Mouse (Mus musculus): ENCODE data around the gene Vcl. TPM values are rescaled to one million over a fixed set of nuclear protein-coding genes. Genes with fewer than 3 reads are reported as not detected.

The Vcl gene
- total RNA-seq, 2 experiments from 2014 or later, result 60.0 to 79.2 TPM

DNA sequence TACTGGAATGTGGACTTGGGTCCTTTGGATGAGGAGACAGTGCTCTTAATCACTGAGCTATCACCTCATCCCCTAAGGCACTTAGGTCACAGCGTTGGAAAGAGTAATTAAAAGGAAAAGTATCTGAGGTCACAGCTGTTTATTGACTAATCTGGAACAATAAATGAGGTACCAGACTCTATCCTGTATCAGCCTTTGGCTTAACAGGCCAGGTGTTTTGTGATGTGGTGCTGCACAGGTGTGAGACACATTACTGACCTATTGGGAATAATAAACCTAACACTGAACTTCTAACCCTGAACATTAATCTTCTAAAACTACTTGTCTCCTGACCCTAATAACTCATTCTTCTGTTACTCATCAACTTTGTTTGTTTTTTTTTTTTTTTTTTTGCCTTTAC is 33.3 kb downstream of the Vcl start:
- TF ChIP-seq CTCF (IDR thresholded peaks at IDR 0.05), result no peak
- Histone ChIP-seq H3K27ac (no peak overlapping the region), H3K4me3 (no peak overlapping the region)
- intact Hi-C loops (cut with DNase I), result no loop called here
- no peak for DNase-seq

DNA sequence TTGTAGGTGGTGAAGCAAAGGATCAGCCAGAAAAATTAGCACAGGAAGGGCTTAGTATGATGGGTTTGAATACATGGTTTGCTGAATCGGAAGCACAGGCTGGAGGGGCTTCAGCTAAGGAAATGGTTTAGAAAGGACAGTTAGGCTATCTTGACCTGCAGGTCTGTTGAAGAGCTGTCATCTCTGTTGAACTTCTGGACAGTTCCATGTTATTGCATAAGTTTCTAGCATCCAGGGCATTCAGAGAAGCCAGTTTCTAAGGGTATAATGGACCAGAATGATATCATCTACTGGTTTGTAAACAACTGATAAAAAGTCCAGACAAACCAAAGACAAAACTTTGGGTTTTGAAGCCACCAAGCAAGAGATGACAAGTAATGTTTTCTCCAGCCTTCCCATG is 33.7 kb downstream of the Vcl start:
- H3K27ac ChIP-seq, result no peak overlapping the region
- no peak for DNase-seq
- TF ChIP-seq CTCF (IDR thresholded peaks at IDR 0.05), result no peak
- intact Hi-C loops (cut with DNase I), result no loop called here
- H3K4me3 ChIP-seq, result no peak overlapping the region

DNA sequence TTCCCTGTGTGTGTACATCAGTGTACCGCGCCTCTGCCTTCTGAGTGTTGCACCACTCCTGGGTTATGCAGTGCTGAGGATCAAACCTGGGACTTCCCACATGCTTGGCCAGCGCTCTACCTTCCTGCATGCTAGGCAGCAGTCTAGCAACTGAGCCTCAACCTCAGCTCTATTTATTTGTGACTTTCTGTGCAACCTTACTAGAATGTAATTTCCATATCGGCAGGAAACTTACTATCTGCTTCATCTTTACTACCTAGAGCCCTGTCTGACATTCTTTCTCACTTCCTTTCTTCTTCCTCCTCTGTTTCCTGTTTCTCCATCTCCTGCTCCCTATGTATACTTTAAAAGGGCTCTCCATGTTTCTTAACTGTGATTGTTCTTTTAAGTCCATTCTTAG is 34.7 kb downstream of the Vcl start:
- intact Hi-C loops (cut with DNase I), result no loop called here
- TF ChIP-seq CTCF (IDR thresholded peaks at IDR 0.05), result no peak
- no peak overlapping the region for H3K4me3 ChIP-seq
- DNase-seq, result no peak
- 0 out of 2 replicates have a peak overlapping the region, but pooled peaks have one; percentile 4 for H3K27ac ChIP-seq

DNA sequence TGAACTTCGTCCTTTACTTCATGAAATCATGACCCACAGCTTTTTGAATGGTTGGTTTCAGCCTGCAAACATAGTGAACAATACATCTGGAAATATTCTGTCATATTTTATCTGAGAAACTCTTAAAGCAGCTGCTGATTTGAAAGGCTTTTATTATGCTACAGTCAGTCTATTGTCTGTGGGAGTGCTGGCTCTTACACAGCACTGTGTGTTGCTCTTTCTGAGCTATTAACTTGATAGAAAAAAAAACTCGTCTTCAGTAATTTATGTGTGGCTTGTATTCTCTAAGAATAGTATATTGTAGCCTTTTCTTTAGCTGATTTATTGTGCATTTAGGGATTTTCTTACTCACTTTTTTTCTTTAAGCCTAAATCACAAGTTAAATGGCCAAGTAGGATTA is 35.1 kb downstream of the Vcl start:
- Histone ChIP-seq H3K4me3 (no peak overlapping the region), H3K27ac (0 out of 2 replicates have a peak overlapping the region, but pooled peaks have one; percentile 4)
- DNase-seq, result no peak
- no peak for TF ChIP-seq CTCF (IDR thresholded peaks at IDR 0.05)
- intact Hi-C loops (cut with DNase I), result no loop called here

DNA sequence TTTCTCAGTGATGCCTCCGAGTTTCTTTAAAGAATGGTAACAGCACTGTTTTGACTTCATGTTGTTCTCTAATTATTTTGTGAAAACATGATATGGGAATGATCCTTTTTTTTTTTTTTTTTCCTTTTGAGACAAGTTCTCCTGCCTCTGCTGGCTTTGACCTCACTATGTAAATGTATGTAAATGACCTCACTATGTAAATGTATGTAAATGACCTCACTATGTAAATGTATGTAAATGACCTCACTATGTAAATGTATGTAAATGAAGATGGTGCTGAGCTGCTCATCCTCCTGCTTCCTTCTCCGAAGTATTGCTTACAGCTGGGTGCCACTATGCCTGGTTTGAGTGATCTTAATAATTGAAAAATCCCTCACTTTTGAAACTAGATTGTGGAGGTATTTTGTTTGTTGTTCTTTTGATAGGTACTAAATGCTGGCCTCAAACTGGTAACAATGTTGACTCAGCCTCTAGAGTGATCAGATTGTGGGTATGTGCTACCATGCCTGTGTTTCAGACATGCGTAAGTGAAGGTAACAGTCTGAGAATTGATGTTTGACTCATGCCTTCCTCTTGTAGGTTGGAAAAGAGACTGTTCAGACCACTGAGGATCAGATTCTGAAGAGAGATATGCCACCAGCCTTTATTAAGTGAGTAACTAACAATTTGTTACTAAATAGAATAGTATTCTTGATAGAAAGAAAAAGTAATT is 37.9 kb downstream of the Vcl start:
- Histone ChIP-seq H3K4me3 (no peak overlapping the region), H3K27ac (no peak overlapping the region)
- TF ChIP-seq CTCF (IDR thresholded peaks at IDR 0.05), result no peak
- DNase-seq, result no peak
- intact Hi-C loops (cut with DNase I), result loop anchor here (5.0 kb wide), 1 partner anchor 35 kb away; no protein-coding TSS in a partner anchor

DNA sequence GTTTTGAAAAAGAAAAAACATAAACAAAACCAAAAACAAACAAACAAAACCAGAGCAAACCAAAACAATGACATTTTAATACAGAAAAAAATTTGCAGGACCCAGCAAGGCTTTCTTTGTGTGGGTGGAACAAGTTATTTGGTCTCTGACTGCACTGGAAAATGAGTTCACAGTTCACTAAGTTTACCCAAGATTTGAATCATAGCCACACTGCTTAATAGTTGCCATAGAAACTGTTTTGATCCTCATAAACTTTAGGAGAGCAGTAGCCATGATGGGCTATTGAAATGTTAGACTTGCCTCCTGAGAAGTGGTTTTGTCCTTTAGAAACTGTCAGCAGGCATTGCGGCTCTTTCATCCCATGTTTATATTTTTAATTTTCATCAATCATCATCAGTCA is 39.9 kb downstream of the Vcl start:
- Histone ChIP-seq H3K4me3 (no peak overlapping the region), H3K27ac (no peak overlapping the region; the same call in 1 of the 2 replicates)
- no peak for TF ChIP-seq CTCF (IDR thresholded peaks at IDR 0.05)
- no peak for DNase-seq
- intact Hi-C loops (cut with DNase I), result loop anchor here (5.0 kb wide), 1 partner anchor 37 kb away; no protein-coding TSS in a partner anchor

DNA sequence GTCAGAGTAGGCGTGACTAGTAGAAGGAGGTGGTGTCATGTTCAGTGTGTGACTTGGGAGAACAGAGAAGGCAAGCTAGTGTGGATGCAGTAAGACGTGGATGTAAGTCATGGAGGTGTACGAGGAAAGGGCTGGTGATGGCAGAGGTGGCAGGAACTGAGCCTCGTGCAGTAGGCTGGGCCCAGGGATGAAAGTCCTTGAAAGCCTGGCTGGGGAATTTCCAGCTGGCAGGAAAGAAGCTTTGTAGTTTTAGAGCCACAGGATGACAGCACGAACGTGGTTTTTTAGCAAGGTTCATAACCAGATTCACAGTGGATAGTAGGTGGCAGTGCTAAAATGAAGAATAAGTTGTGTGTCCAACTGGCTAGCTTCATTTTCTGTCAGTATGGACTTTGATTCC is 41.2 kb downstream of the Vcl start:
- Histone ChIP-seq H3K4me3 (no peak overlapping the region), H3K27ac (no peak overlapping the region)
- intact Hi-C loops (cut with DNase I), result no loop called here
- no peak for TF ChIP-seq CTCF (IDR thresholded peaks at IDR 0.05)
- DNase-seq, result no peak

DNA sequence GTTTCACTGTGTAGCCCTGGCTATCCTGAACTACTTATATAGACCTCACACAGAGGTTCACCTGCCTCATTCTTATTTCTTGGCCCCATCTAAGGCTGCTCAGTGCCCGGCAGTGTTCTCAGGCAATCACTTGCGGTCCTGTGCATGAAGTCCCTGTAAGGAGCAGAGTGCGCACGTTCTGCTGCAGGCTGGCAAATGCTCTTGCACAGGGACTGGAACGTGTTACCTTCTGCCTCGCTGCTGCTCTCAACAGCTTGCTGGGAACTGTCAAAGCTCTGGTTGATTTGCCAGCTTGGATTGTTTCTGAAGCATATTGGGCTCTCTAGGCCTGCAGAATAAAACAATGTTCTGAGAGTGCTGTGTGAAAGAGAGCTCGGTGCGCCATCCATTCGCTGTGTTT is 41.7 kb downstream of the Vcl start:
- Histone ChIP-seq H3K27ac (no peak overlapping the region), H3K4me3 (no peak overlapping the region)
- no peak for TF ChIP-seq CTCF (IDR thresholded peaks at IDR 0.05)
- DNase-seq, result no peak
- intact Hi-C loops (cut with DNase I), result no loop called here

DNA sequence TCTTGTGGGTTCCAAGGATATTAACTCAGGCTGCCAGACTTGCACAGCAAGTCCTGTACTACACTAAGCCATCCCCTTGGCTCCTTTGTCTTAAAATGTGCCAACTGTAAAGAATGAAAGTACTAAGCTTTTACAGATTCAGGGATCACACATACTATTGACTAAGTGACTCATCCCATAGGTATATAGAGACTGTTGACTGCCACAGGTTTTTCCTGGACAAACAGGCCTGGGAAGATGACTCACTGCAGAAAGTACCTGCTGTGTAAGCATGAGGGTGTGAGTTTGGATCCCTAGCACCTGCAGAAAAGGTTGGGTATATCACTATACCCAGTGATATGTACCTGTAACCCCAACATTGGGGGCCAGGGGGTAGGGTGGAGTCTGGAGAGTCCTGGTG is 44.6 kb downstream of the Vcl start:
- no peak for DNase-seq
- no peak for TF ChIP-seq CTCF (IDR thresholded peaks at IDR 0.05)
- Histone ChIP-seq H3K27ac (no peak overlapping the region), H3K4me3 (no peak overlapping the region)
- intact Hi-C loops (cut with DNase I), result no loop called here

DNA sequence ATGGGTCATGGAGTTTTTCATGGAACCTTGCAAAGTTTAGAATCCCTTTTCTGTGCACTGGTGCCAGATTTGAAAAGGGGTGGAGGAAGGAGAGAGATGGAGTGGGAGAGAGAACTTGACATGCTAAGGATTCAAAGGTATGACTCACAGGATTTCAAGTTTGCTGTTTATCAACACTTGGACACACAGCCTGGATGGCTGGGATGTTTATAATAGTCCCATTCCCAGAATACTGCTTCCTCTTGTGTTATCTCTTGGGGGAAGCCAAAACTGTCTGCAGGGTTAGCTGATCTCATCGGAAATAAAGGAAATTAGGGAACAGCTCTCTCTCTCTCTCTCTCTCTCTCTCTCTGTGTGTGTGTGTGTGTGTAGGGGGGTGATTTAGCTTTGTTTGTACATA is 47.5 kb downstream of the Vcl start:
- Histone ChIP-seq H3K4me3 (no peak overlapping the region), H3K27ac (peak overlapping the region; percentile 63)
- DNase-seq, result no peak
- no peak for TF ChIP-seq CTCF (IDR thresholded peaks at IDR 0.05)
- intact Hi-C loops (cut with DNase I), result no loop called here

DNA sequence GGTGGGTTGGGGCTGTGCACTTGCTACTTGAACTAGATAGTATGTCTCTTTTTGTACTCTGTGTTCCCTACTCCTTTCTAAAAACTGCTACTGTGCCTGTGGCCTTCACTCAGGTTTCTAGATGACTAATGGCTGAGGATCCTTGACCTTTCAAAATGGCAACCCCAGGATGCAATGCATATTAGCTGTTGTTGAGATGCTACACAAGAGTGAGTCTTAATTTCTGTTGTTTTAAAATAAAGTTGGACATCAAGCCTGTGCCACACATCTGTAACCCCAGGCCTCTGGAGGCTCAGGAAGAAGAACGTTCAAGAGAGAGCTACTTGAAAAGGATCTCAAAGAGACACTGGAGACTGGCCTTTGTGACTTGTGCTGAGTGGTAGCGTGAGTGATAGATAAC is 48.5 kb downstream of the Vcl start:
- Histone ChIP-seq H3K4me3 (no peak overlapping the region), H3K27ac (peak overlapping the region; percentile 63)
- TF ChIP-seq CTCF (IDR thresholded peaks at IDR 0.05), result no peak
- intact Hi-C loops (cut with DNase I), result no loop called here
- DNase-seq, result no peak

DNA sequence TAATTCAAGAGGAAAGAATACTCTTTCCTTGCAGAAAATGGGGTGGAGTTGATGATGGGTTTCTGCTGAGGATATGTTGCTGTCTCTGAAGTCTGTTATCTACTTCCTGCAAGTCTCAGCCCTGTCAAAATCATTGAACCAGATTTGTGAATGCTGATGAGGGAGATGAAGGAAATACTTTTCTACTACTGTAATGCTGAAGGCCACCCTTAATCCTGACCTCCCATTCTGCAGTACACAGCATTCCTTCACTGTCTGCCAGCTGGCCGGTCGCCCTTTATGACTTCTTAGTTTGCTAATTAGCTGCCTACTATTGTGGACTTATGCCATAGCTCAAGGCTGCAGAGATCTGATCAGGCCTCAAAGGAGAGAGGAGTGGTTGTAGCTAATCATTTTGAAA is 54.6 kb downstream of the Vcl start:
- intact Hi-C loops (cut with DNase I), result no loop called here
- peak; percentile 66 for DNase-seq

DNA sequence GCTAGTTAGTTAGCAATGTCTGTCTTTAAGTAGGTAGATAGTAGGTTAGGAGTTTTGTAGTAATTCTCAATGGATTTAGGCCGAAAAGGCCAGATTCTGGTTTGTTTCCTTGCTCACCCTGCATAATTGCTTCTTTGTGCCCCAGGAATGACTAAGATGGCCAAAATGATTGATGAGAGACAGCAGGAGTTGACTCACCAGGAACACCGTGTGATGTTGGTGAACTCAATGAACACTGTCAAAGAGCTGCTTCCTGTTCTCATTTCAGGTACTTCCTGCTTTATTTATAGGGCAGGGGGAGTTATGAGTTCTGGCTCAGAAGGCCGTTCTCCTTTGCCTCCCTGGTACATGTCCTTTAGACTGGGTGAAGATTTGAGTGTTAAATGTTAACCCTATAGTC is 56.3 kb downstream of the Vcl start:
- DNase-seq, result no peak
- no peak overlapping the region for H3K4me3 ChIP-seq
- TF ChIP-seq CTCF (IDR thresholded peaks at IDR 0.05), result no peak
- H3K27ac ChIP-seq, result no peak overlapping the region
- intact Hi-C loops (cut with DNase I), result no loop called here

More for the DNA sequence above, 54.6 kb downstream of the Vcl start:
- H3K4me3 ChIP-seq, result no peak overlapping the region
- TF ChIP-seq CTCF (IDR thresholded peaks at IDR 0.05), result no peak
- H3K27ac ChIP-seq, result peak overlapping the region; percentile 8; the same call in 1 of the 2 replicates

DNA sequence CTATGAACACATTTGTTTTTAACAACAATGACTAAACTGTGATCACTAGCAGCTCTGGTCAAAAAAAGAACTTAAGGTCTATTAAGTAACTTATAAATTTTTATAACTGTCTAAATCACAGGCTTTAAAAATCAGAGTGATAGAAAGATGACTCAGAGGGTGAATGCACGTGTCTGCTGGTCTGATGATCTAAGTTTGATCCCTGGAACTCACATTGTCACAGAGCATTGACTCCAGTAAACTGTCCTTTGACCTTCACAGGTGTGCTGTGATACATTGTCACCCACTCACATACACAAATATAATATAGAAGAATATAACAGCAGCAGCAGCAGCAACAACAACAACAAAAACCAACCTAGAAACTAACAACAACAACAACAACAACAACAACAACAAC is 62.3 kb downstream of the Vcl start:
- intact Hi-C loops (cut with DNase I), result loop anchor here (5.0 to 10.0 kb wide), 3 partner anchors 119 to 227 kb away; no protein-coding TSS in a partner anchor
- H3K4me3 ChIP-seq, result no peak overlapping the region
- no peak for TF ChIP-seq CTCF (IDR thresholded peaks at IDR 0.05)
- H3K27ac ChIP-seq, result no peak overlapping the region
- no peak for DNase-seq

All from gastrocnemius, adult 2 months (tissue).